Mouse (Mus musculus): Measurements from ENCODE around the gene Rnd1.
A peak's percentile ranks its signal among the peaks of the same experiment; 100 is the strongest.

DNA sequence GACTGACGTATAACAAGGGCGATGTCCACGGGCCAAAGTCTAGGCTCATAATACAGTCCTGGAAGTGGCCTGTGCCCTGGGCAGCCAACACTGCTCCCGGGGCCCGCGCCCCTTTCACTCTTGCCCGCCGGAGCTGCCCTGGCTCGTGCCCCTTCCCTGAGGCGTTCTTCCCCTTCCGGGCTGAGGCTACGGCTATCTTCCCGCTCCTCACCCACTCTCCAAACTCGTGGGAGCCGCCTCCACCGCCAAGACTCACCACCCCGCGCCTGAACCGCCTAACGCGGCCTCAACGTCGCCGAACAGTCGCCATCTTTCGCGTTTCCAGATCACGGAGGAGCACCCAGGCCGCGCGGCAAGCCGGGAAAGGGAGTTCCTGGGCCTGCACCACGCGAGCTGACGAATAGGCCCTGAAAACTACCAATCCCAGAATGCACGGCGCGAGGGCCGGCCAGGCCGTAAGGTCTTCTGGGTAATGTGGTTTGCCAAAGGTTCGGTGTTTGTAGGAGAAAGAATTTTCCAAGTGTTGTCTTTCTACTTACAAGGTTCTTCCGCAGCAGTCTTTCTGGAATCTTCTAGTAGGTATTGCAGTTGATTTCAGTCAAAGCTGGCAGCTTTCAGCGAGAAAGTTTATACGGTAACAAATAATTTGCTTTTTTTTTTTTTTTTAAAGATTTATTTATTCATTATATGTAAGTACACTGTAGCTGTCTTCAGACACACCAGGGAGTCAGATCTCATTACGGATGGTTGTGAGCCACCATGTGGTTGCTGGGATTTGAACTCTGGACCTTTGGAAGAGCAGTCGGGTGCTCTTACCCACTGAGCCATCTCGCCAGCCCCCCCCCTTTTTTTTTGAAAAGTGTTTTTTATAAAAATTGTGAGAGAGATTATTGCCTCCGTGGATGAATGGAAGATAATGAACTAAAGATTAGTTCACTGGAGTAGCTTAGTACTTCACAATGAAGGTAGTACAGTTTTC lies 14.4 kb downstream of the Rnd1 start, which contains the start of gene Ddx23:
- no peak for TF ChIP-seq CTCF (IDR thresholded peaks at IDR 0.05; ENCODE audit: low read depth)
- TF ChIP-seq EP300 (IDR thresholded peaks at IDR 0.05; ENCODE audit: low read depth): 0 out of 2 replicates have a peak, but pooled peaks have one; percentile 0

Data from liver, postnatal 0 days (tissue).